Mouse (Mus musculus) limb, embryonic 13.5 days (tissue): ENCODE data around the gene Ifi47. TPM values are rescaled to one million over a fixed set of nuclear protein-coding genes. Genes with fewer than 3 reads are reported as not detected.
"Not testable (repeated sequence)": the region's sequence is repeated elsewhere in the genome, so short reads cannot be mapped to it uniquely, and the experiment has no call there.

Source experiments
- ATAC-seq: fragments of 200-750 bp; cut with Nextera tagmentation; 2 replicates; pipeline ENCODE4 v1.8.0; 2017; ENCODE audit warnings: low read depth, moderate number of reproducible peaks, moderate TSS enrichment; ENCODE audit not compliant: low FRiP score
- H3K27ac ChIP-seq: fragments of 300-500 bp; sonication (generic); 2 replicates; pipeline ENCODE4 v1.5.1; 2015; ENCODE audit warnings: inconsistent platforms, mild to moderate bottlenecking, moderate library complexity
- H3K27me3 ChIP-seq: fragments of 300-500 bp; sonication (generic); 2 replicates; pipeline ENCODE4 v1.6.1; 2015; ENCODE audit warnings: mild to moderate bottlenecking, inconsistent platforms
- H3K36me3 ChIP-seq: fragments of 300-500 bp; sonication (generic); 2 replicates; pipeline ENCODE4 v1.6.1; 2015; ENCODE audit warnings: inconsistent platforms, mild to moderate bottlenecking, moderate library complexity
- H3K4me1 ChIP-seq: fragments of 300-500 bp; sonication (generic); 2 replicates; pipeline ENCODE4 v1.6.1; 2015; ENCODE audit warnings: inconsistent platforms
- H3K4me2 ChIP-seq: fragments of 300-500 bp; sonication (generic); replicated peaks from 2 replicates; pipeline ENCODE4 v1.6.1; 2015; ENCODE audit warnings: inconsistent platforms, mild to moderate bottlenecking, moderate library complexity
- H3K4me3 ChIP-seq: fragments of 300-500 bp; sonication (generic); 2 replicates; pipeline ENCODE4 v1.5.1; 2015; ENCODE audit warnings: moderate library complexity, mild to moderate bottlenecking, inconsistent platforms
- H3K9ac ChIP-seq: fragments of 300-500 bp; sonication (generic); 2 replicates; pipeline ENCODE4 v1.6.1; 2015; ENCODE audit warnings: mild to moderate bottlenecking, inconsistent platforms
- H3K9me3 ChIP-seq: fragments of 300-500 bp; sonication (generic); 2 replicates; pipeline ENCODE4 v1.6.1; 2016; ENCODE audit warnings: inconsistent platforms
- WGBS: fragments of 180-500 bp; shearing (Covaris S2); methylation state at CpG from one replicate; pipeline ENCODE4 v1.1.7; 2015; 5-methylcytosine and 5-hydroxymethylcytosine counted together
- polyA plus RNA-seq: library from polyadenylated mRNA; unstranded; fragments of >200 nt; fragmentation: Nextera tagmentation; extraction: Ambion mirVana; gene quantifications from 2 replicates; pipeline ENCODE4 v1.2.1, GENCODE M21; 2015

The Ifi47 gene
- polyA plus RNA-seq = 0.90 and 0.98 TPM in 2 replicates

- not testable (repeated sequence) for H3K36me3 ChIP-seq, H3K4me2 ChIP-seq, H3K27ac ChIP-seq, H3K27me3 ChIP-seq, H3K9ac ChIP-seq, ATAC-seq, H3K9me3 ChIP-seq, H3K4me3 ChIP-seq, H3K4me1 ChIP-seq
- WGBS = 80% methylated on average over 6 of the region's 6 CpGs
Observed at GRCm38 (mm10) chr11:49076001-49076757, at the start of gene Ifi47. TSS of gene Ifi47 (plus strand) at chr11:49076587.

DNA sequence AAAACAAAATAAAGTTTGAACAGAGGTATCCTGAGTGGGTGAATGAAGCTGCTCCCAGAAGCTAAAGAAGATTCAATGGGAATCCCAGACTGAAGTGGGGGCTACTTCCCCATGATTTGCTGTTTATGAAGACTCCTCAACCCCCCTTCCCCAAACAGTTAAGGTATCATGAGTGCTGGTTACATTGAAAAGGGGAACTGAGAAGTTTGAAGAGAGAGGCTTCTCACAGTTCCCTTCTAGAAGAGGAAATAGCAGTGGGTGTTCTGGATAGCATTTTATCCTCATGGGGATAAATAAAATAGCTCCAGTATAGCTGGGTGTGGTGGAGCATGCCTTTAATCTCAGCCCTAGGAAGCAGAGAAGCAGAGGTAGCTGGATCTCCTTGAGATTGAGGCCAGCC, 26.3 kb upstream of the Ifi47 start:
- H3K27me3 ChIP-seq, H3K27ac ChIP-seq, H3K4me1 ChIP-seq, H3K9ac ChIP-seq, H3K36me3 ChIP-seq, ATAC-seq, H3K9me3 ChIP-seq, H3K4me2 ChIP-seq, H3K4me3 ChIP-seq: not testable (repeated sequence)

GRCm38 (mm10) chr11:49051093-49051891, 25.1 kb upstream of the Ifi47 start, which contains the start of gene 9930111J21Rik2:
TSS of gene 9930111J21Rik2 (minus strand) at chr11:49051242.
- H3K9me3 ChIP-seq, H3K27ac ChIP-seq, H3K4me3 ChIP-seq, H3K27me3 ChIP-seq, H3K36me3 ChIP-seq, H3K4me2 ChIP-seq, H3K9ac ChIP-seq, H3K4me1 ChIP-seq, ATAC-seq: not testable (repeated sequence)
- 83% methylated on average over 1 of the region's 6 CpGs for WGBS

- no CpG with 5 or more reads among the region's 5 CpGs for WGBS
- H3K4me2 ChIP-seq, H3K36me3 ChIP-seq, H3K9me3 ChIP-seq, ATAC-seq, H3K27ac ChIP-seq, H3K27me3 ChIP-seq, H3K4me3 ChIP-seq, H3K9ac ChIP-seq, H3K4me1 ChIP-seq: not testable (repeated sequence)
Observed at GRCm38 (mm10) chr11:49051894-49052293, 24.5 kb upstream of the Ifi47 start.

GRCm38 (mm10) chr11:49060061-49060460, 16.3 kb upstream of the Ifi47 start:
- not testable (repeated sequence) for H3K36me3 ChIP-seq, H3K27ac ChIP-seq, H3K27me3 ChIP-seq, H3K4me1 ChIP-seq, ATAC-seq, H3K4me2 ChIP-seq, H3K9me3 ChIP-seq, H3K9ac ChIP-seq, H3K4me3 ChIP-seq
- 72% methylated on average over 2 of the region's 3 CpGs for WGBS

- not testable (repeated sequence) for H3K27me3 ChIP-seq, ATAC-seq, H3K27ac ChIP-seq, H3K4me2 ChIP-seq, H3K36me3 ChIP-seq, H3K4me3 ChIP-seq, H3K4me1 ChIP-seq, H3K9me3 ChIP-seq, H3K9ac ChIP-seq
- WGBS = 61% methylated on average over 2 of the region's 2 CpGs
Observed at GRCm38 (mm10) chr11:49061865-49062264, 14.5 kb upstream of the Ifi47 start.

- H3K27ac ChIP-seq, ATAC-seq, H3K4me2 ChIP-seq, H3K4me3 ChIP-seq, H3K4me1 ChIP-seq, H3K36me3 ChIP-seq, H3K9me3 ChIP-seq, H3K9ac ChIP-seq, H3K27me3 ChIP-seq: not testable (repeated sequence)
- 79% methylated on average over 5 of the region's 5 CpGs for WGBS
Observed at GRCm38 (mm10) chr11:49063713-49064469, 12.5 kb upstream of the Ifi47 start, which contains the start of gene Tgtp2. TSS of gene Tgtp2 (minus strand) at chr11:49064206.

GRCm38 (mm10) chr11:49068358-49068757, 8.0 kb upstream of the Ifi47 start:
- Histone ChIP-seq H3K27me3 (no peaks in the 10 kb centered on the region), H3K36me3 (no peaks in the 10 kb centered on the region), H3K4me2 (no peak overlapping the region), H3K4me3 (no peak overlapping the region), H3K9me3 (no peaks in the 10 kb centered on the region), H3K27ac (no peak overlapping the region), H3K9ac (no peak overlapping the region), H3K4me1 (no peaks in the 10 kb centered on the region)
- 93% methylated on average over 1 of the region's 1 CpGs for WGBS
- ATAC-seq = no peak

DNA sequence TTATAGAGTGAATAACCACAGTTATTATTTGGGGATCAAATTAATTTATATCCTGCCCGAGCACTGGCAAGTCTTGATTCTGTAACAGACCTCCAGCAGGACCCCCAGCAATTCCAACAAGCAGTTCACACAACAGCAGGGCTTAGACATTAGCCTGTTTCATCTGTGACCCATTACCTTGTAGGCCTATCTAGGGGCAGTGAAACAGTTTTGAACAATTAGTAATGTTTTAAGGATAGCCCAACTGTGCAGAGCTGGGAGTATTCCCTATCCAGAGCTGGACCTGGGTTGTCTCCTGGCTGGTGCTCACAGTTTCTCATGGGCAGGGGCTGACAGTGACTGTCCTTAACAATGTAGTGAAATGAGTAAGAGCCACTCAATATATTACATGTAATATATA, 625 bp downstream of the Ifi47 start:
- no peak overlapping the region for H3K27ac ChIP-seq
- no peak overlapping the region for H3K9ac ChIP-seq

GRCm38 (mm10) chr11:49078719-49079118, 2.3 kb downstream of the Ifi47 start:
- Histone ChIP-seq H3K9me3 (no peaks in the 10 kb centered on the region), H3K36me3 (no peaks in the 10 kb centered on the region), H3K4me2 (no peak overlapping the region), H3K9ac (no peak overlapping the region), H3K27me3 (no peaks in the 10 kb centered on the region), H3K27ac (no peak overlapping the region), H3K4me1 (no peaks in the 10 kb centered on the region), H3K4me3 (no peak overlapping the region)
- WGBS = 84% methylated on average over 3 of the region's 3 CpGs
- ATAC-seq = no peak

More for the DNA sequence above, 625 bp downstream of the Ifi47 start:
- Histone ChIP-seq H3K4me1 (no peaks in the 10 kb centered on the region), H3K27me3 (no peaks in the 10 kb centered on the region), H3K36me3 (no peaks in the 10 kb centered on the region), H3K4me2 (no peak overlapping the region), H3K4me3 (no peak overlapping the region), H3K9me3 (no peaks in the 10 kb centered on the region)
- no peak for ATAC-seq
- WGBS = 72% methylated on average over 1 of the region's 1 CpGs

GRCm38 (mm10) chr11:49080636-49081035, 4.2 kb downstream of the Ifi47 start:
- ATAC-seq = no peak
- no peak overlapping the region for H3K4me2 ChIP-seq
- 83% methylated on average over 1 of the region's 1 CpGs for WGBS

DNA sequence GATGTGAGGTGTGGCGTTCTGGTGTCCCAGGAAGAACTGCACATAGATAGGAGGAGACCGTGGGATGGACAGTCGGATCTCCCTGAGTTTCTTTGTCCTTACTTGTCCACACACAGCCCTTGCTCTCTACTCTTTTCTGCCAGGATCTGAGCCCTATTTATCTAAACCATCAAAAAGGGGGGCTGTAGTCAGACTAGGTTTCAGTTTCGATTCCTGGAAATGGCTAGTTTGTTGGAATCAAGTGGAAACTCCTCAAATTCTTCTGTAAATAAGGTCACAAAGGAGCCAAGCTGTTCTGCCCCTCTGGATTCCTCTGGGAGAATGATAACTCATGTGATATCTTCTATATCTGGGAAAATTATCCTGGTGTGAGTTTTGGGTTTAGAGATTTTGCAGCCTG, 5.0 kb downstream of the Ifi47 start:
- ATAC-seq = no peak
- Histone ChIP-seq H3K4me3 (no peak overlapping the region), H3K9ac (no peak overlapping the region), H3K27ac (no peak overlapping the region), H3K4me2 (no peak overlapping the region), H3K27me3 (no peaks in the 10 kb centered on the region), H3K4me1 (no peaks in the 10 kb centered on the region), H3K9me3 (no peaks in the 10 kb centered on the region), H3K36me3 (no peaks in the 10 kb centered on the region)
- WGBS = 83% methylated on average over 4 of the region's 4 CpGs

More at GRCm38 (mm10) chr11:49080636-49081035, 4.2 kb downstream of the Ifi47 start:
- Histone ChIP-seq H3K36me3 (no peaks in the 10 kb centered on the region), H3K9me3 (no peaks in the 10 kb centered on the region), H3K27ac (no peak overlapping the region), H3K9ac (no peak overlapping the region), H3K4me1 (no peaks in the 10 kb centered on the region), H3K4me3 (no peak overlapping the region), H3K27me3 (no peaks in the 10 kb centered on the region)
